Comparison of ENCODE assay signal across 16 mouse cellular contexts in genomic region chr8:30648497-30648896, GRCm38 (mm10).
DNase-seq lines count a peak whose midpoint lies in the region; ATAC-seq and TF ChIP-seq lines count a peak whose summit lies in the region.
"Had no signal": no experiment of that assay in that cellular context is flagged by ENCODE, and none has a peak within 500 bp of the region (broad histone marks: within the 10 kb centered on the region; RNA-seq: fewer than 3 reads in every experiment).

No protein-coding gene starts in this region.

- no peak for DNase-seq in embryonic facial prominence, embryonic 11.5 days (ENCODE audit: low spot score)
- DNase-seq in embryonic facial prominence, embryonic 10.5 days (ENCODE audit: low spot score), result no peak
- DNase-seq in ES-E14 (ENCODE audit: low read depth, low spot score), result peak; percentile 29
- DNase-seq in cerebellum, adult 18-20 months, result no peak
- DNase-seq in left cerebral cortex, postnatal 36 days (ENCODE audit: low spot score in 2 of 2), result no peak
- no peak for DNase-seq in left cerebral cortex, postnatal 25 days (ENCODE audit: low spot score in 2 of 2)
- DNase-seq: adrenal gland, postnatal 14 days; heart, adult 18-20 months; lung, postnatal 10 days; right cerebral cortex, postnatal 25 days; thymus, adult 18-20 months had no signal

- no peak overlapping the region for H3K4me2 ChIP-seq in embryonic facial prominence, embryonic 11.5 days (ENCODE audit: low read depth, low read length)
- no peak overlapping the region for H3K4me2 ChIP-seq in forebrain, embryonic 16.5 days (ENCODE audit: low read length)
- no peak overlapping the region for H3K4me2 ChIP-seq in midbrain, embryonic 15.5 days

- no peaks in the 10 kb centered on the region for H3K9me3 ChIP-seq in embryonic facial prominence, embryonic 11.5 days (replicated peaks; ENCODE audit: control insufficient read depth, low read length)
- H3K9me3 ChIP-seq in embryonic facial prominence, embryonic 10.5 days, result no peaks in the 10 kb centered on the region
- no peaks in the 10 kb centered on the region for H3K9me3 ChIP-seq in ES-E14 (ENCODE audit: control insufficient read depth, insufficient read depth, low read depth, low read length)
- H3K9me3 ChIP-seq in forebrain, embryonic 16.5 days (ENCODE audit: control insufficient read depth, low read length), result no peaks in the 10 kb centered on the region
- no peaks in the 10 kb centered on the region for H3K9me3 ChIP-seq in midbrain, embryonic 15.5 days

- no peak overlapping the region for H3K4me3 ChIP-seq in embryonic facial prominence, embryonic 11.5 days (ENCODE audit: low read depth, low read length)
- no peak overlapping the region for H3K4me3 ChIP-seq in embryonic facial prominence, embryonic 10.5 days
- H3K4me3 ChIP-seq in ES-E14 (ENCODE audit: insufficient read depth in 1 of 2, low read depth in 1 of 2, low read length in 2 of 2, poor library complexity in 1 of 2, severe bottlenecking in 1 of 2), result no peak overlapping the region
- no peak overlapping the region for H3K4me3 ChIP-seq in forebrain, embryonic 16.5 days (replicated peaks; ENCODE audit: low read length)
- H3K4me3 ChIP-seq in midbrain, embryonic 15.5 days, result no peak overlapping the region
- H3K4me3 ChIP-seq: erythroblast, embryonic 14.5 days had no signal

- 0 out of 2 replicates have a peak, but pooled peaks have one; percentile 39 for ATAC-seq in embryonic facial prominence, embryonic 11.5 days (replicated peaks; ENCODE audit: insufficient number of reproducible peaks, low FRiP score, low TSS enrichment, low read depth)
- peak; percentile 93 for ATAC-seq in forebrain, embryonic 16.5 days
- ATAC-seq in midbrain, embryonic 15.5 days (replicated peaks), result peak; percentile 75
- ATAC-seq: inflammation-experienced regulatory T-cells, adult 6 months had no signal

- in situ Hi-C loops in ES-E14 (cut with MboI; ENCODE audit: low sequenced_read_pairs in 2 of 2, unreplicated experiment in 2 of 2), result no loop called here

- H3K9ac ChIP-seq in embryonic facial prominence, embryonic 11.5 days (replicated peaks; ENCODE audit: low read length), result no peak overlapping the region
- H3K9ac ChIP-seq in ES-E14 (ENCODE audit: insufficient read depth, low read depth, low read length, poor library complexity, severe bottlenecking), result no peak overlapping the region
- no peak overlapping the region for H3K9ac ChIP-seq in forebrain, embryonic 16.5 days (replicated peaks; ENCODE audit: low read depth, low read length)
- no peak overlapping the region for H3K9ac ChIP-seq in midbrain, embryonic 15.5 days
- H3K9ac ChIP-seq: liver, embryonic 14.5 days had no signal

- no peaks in the 10 kb centered on the region for H3K4me1 ChIP-seq in embryonic facial prominence, embryonic 11.5 days (ENCODE audit: control insufficient read depth, insufficient read depth, low read length)
- no peaks in the 10 kb centered on the region for H3K4me1 ChIP-seq in embryonic facial prominence, embryonic 10.5 days
- no peaks in the 10 kb centered on the region for H3K4me1 ChIP-seq in ES-E14 (ENCODE audit: control insufficient read depth in 2 of 2, insufficient read depth in 2 of 2, low read length in 2 of 2, poor library complexity in 1 of 2)
- H3K4me1 ChIP-seq in forebrain, embryonic 16.5 days (replicated peaks; ENCODE audit: control insufficient read depth, insufficient read depth, low read length), result peaks cover 7% of the 10 kb centered on the region
- peaks cover 4% of the 10 kb centered on the region for H3K4me1 ChIP-seq in midbrain, embryonic 15.5 days

- no peaks in the 10 kb centered on the region for H3K36me3 ChIP-seq in embryonic facial prominence, embryonic 11.5 days (replicated peaks; ENCODE audit: control insufficient read depth, insufficient read depth, low read depth, low read length)
- no peaks in the 10 kb centered on the region for H3K36me3 ChIP-seq in embryonic facial prominence, embryonic 10.5 days (replicated peaks)
- no peaks in the 10 kb centered on the region for H3K36me3 ChIP-seq in ES-E14 (ENCODE audit: control insufficient read depth, insufficient read depth, low read length, poor library complexity, severe bottlenecking)
- no peaks in the 10 kb centered on the region for H3K36me3 ChIP-seq in forebrain, embryonic 16.5 days (ENCODE audit: control insufficient read depth, insufficient read depth)
- no peaks in the 10 kb centered on the region for H3K36me3 ChIP-seq in midbrain, embryonic 15.5 days (replicated peaks)

- no peaks in the 10 kb centered on the region for H3K27me3 ChIP-seq in embryonic facial prominence, embryonic 11.5 days (ENCODE audit: control insufficient read depth, insufficient read depth, low read length)
- H3K27me3 ChIP-seq in embryonic facial prominence, embryonic 10.5 days (replicated peaks; ENCODE audit: low read depth, poor library complexity, severe bottlenecking), result no peaks in the 10 kb centered on the region
- H3K27me3 ChIP-seq in forebrain, embryonic 16.5 days (replicated peaks; ENCODE audit: control insufficient read depth, insufficient read depth, low read length), result no peaks in the 10 kb centered on the region
- no peaks in the 10 kb centered on the region for H3K27me3 ChIP-seq in midbrain, embryonic 15.5 days (replicated peaks)

- intact Hi-C loops in left cerebral cortex, postnatal 36 days (cut with DNase I), result no loop called here
- intact Hi-C loops in left cerebral cortex, postnatal 25 days (cut with DNase I), result no loop called here

- no peak overlapping the region for H3K27ac ChIP-seq in embryonic facial prominence, embryonic 11.5 days (replicated peaks; ENCODE audit: low read depth, low read length)
- no peak overlapping the region for H3K27ac ChIP-seq in embryonic facial prominence, embryonic 10.5 days (replicated peaks)
- no peak overlapping the region for H3K27ac ChIP-seq in ES-E14 (ENCODE audit: insufficient read depth, low read depth, low read length, poor library complexity, severe bottlenecking)
- no peak overlapping the region; the same call in 1 of the 2 replicates for H3K27ac ChIP-seq in forebrain, embryonic 16.5 days (ENCODE audit: low read length)
- H3K27ac ChIP-seq in midbrain, embryonic 15.5 days, result no peak overlapping the region
- H3K27ac ChIP-seq: liver, embryonic 14.5 days had no signal

TF ChIP-seq in ES-E14, 5 proteins besides CTCF, POLR2A, EP300 and RAD21:
- peak; percentile 82 for TF ChIP-seq ZNF384 (IDR thresholded peaks at IDR 0.05; ENCODE audit: low read depth, low read length)
- no peak for TF ChIP-seq HCFC1 (IDR thresholded peaks at IDR 0.05; ENCODE audit: borderline replicate concordance, insufficient read depth, low read length)
- TF ChIP-seq ZC3H11A (IDR thresholded peaks at IDR 0.05; ENCODE audit: borderline replicate concordance, low read depth, low read length), result no peak

Comparison
In these comparisons a context has a peak if more than half of its experiments do, and no peak if none do; other contexts are left out.
1. ATAC-seq: peak in every context shown above with its lines; median percentile 93 in forebrain, embryonic 16.5 days; 75 in midbrain, embryonic 15.5 days; 39 in embryonic facial prominence, embryonic 11.5 days.